Mouse (Mus musculus): ENCODE measurements around the gene H6pd.

DNA sequence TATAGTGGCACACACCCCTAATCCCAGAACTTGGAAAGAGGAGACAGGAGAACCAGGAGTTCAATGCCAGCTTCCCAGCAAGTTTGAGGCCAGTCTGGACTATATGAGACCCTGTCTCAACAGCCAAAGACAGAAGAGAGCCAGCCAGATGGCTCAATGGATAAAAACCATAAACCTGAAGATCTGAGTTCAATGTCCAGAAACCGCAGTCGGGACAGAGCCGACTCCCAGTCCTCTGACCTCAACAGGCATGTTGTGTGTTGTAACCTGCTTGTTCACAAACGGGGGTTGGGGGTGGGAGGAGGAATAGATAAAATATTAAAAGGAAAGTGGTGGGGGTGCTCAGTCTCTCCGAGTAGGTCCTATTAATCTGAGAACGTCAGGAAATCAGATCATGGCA lies 43.6 kb downstream of the H6pd start:
- TF ChIP-seq CEBPB (IDR thresholded peaks at IDR 0.05; ENCODE audit: low read depth) (no peak), CTCF (IDR thresholded peaks at IDR 0.05; ENCODE audit: control insufficient read depth, insufficient read depth, insufficient read length) (no peak), MYOG (IDR thresholded peaks at IDR 0.05; ENCODE audit: control insufficient read depth, extremely low read depth, insufficient read length) (no peak)
